Mouse (Mus musculus): ENCODE measurements around the gene Ube2l6. TPM values are rescaled to one million over a fixed set of nuclear protein-coding genes. Genes with fewer than 3 reads are reported as not detected.
"Not testable (repeated sequence)": the region's sequence is repeated elsewhere in the genome, so short reads cannot be mapped to it uniquely, and the experiment has no call there.

Gene Ube2l6
- polyA plus RNA-seq, 1 experiment from 2014 or later, result 117 TPM

- Histone ChIP-seq H3K4me1 (replicated peaks; ENCODE audit: control insufficient read depth, insufficient read depth, low read length) (no peaks in the 10 kb centered on the region; the same call in 1 of the 2 replicates), H3K27ac (ENCODE audit: low read depth, low read length) (peak overlapping the region; percentile 69; the same call in 1 of the 2 replicates), H3K4me2 (replicated peaks; ENCODE audit: low read depth) (peak overlapping the region; percentile 92), H3K36me3 (ENCODE audit: control insufficient read depth, insufficient read depth) (no peaks in the 10 kb centered on the region), H3K4me3 (ENCODE audit: low read depth, low read length) (peak overlapping the region; percentile 62), H3K27me3 (replicated peaks; ENCODE audit: control insufficient read depth, insufficient read depth, low read length) (no peaks in the 10 kb centered on the region), H3K9ac (ENCODE audit: low read depth, low read length) (peak overlapping the region; percentile 38; the same call in 1 of the 2 replicates), H3K9me3 (ENCODE audit: control insufficient read depth) (peaks cover 13% of the 10 kb centered on the region; the same call in 1 of the 2 replicates)
- ATAC-seq, result peak; percentile 31; the same call in 1 of the 2 replicates
- WGBS, result 13% methylated on average over 13 of the region's 13 CpGs
- peak; percentile 86 for TF ChIP-seq CTCF (IDR thresholded peaks at IDR 0.05; ENCODE audit: low read depth)
These were observed 665 bp upstream of the Ube2l6 start for GRCm38 (mm10) chr2:84797833-84798492.

- Histone ChIP-seq H3K9ac (ENCODE audit: low read depth, low read length) (peak overlapping the region; percentile 38), H3K27ac (ENCODE audit: low read depth, low read length) (peak overlapping the region; percentile 69), H3K4me2 (replicated peaks; ENCODE audit: low read depth) (peak overlapping the region; percentile 92), H3K4me1 (replicated peaks; ENCODE audit: control insufficient read depth, insufficient read depth, low read length) (no peaks in the 10 kb centered on the region; the same call in 1 of the 2 replicates), H3K36me3 (ENCODE audit: control insufficient read depth, insufficient read depth) (peaks cover 5% of the 10 kb centered on the region; the same call in 1 of the 2 replicates), H3K9me3 (ENCODE audit: control insufficient read depth) (peaks cover 13% of the 10 kb centered on the region; the same call in 1 of the 2 replicates), H3K27me3 (replicated peaks; ENCODE audit: control insufficient read depth, insufficient read depth, low read length) (no peaks in the 10 kb centered on the region), H3K4me3 (ENCODE audit: low read depth, low read length) (peak overlapping the region; percentile 62)
- TF ChIP-seq CTCF (IDR thresholded peaks at IDR 0.05; ENCODE audit: low read depth), result peak; percentile 85
- ATAC-seq, result peak; percentile 49
- 0% methylated on average over 14 of the region's 16 CpGs for WGBS
These were observed 473 bp downstream of the Ube2l6 start for GRCm38 (mm10) chr2:84799041-84799561.

GRCm38 (mm10) chr2:84800304-84800703 lies 1.7 kb downstream of the Ube2l6 start:
- Histone ChIP-seq H3K9me3 (ENCODE audit: control insufficient read depth) (peaks cover 4% of the 10 kb centered on the region; the same call in 1 of the 2 replicates), H3K9ac (ENCODE audit: low read depth, low read length) (no peak overlapping the region), H3K4me3 (ENCODE audit: low read depth, low read length) (no peak overlapping the region), H3K27ac (ENCODE audit: low read depth, low read length) (no peak overlapping the region), H3K36me3 (ENCODE audit: control insufficient read depth, insufficient read depth) (peaks cover 16% of the 10 kb centered on the region; the same call in 1 of the 2 replicates), H3K4me1 (replicated peaks; ENCODE audit: control insufficient read depth, insufficient read depth, low read length) (no peaks in the 10 kb centered on the region; the same call in 1 of the 2 replicates), H3K27me3 (replicated peaks; ENCODE audit: control insufficient read depth, insufficient read depth, low read length) (no peaks in the 10 kb centered on the region), H3K4me2 (replicated peaks; ENCODE audit: low read depth) (peak overlapping the region; percentile 92)
- ATAC-seq, result peak; percentile 61
- TF ChIP-seq CTCF (IDR thresholded peaks at IDR 0.05; ENCODE audit: low read depth), result no peak
- 62% methylated on average over 4 of the region's 4 CpGs for WGBS

- H3K4me3 ChIP-seq (ENCODE audit: low read depth, low read length); H3K9ac ChIP-seq (ENCODE audit: low read depth, low read length); H3K27ac ChIP-seq (ENCODE audit: low read depth, low read length); H3K27me3 ChIP-seq (replicated peaks; ENCODE audit: control insufficient read depth, insufficient read depth, low read length); H3K4me1 ChIP-seq (replicated peaks; ENCODE audit: control insufficient read depth, insufficient read depth, low read length); ATAC-seq; H3K9me3 ChIP-seq (ENCODE audit: control insufficient read depth); H3K4me2 ChIP-seq (replicated peaks; ENCODE audit: low read depth): not testable (repeated sequence)
- 64% methylated on average over 5 of the region's 5 CpGs for WGBS
- H3K36me3 ChIP-seq (ENCODE audit: control insufficient read depth, insufficient read depth), result peaks cover 21% of the 10 kb centered on the region; the same call in 1 of the 2 replicates
These were observed 2.6 kb downstream of the Ube2l6 start for GRCm38 (mm10) chr2:84801223-84801622.

- H3K4me3 ChIP-seq (ENCODE audit: low read depth, low read length), result no peak overlapping the region
These were observed 5.3 kb downstream of the Ube2l6 start for GRCm38 (mm10) chr2:84803963-84804362.

GRCm38 (mm10) chr2:84806546-84806945 lies 7.9 kb downstream of the Ube2l6 start:
- no peak for TF ChIP-seq CTCF (IDR thresholded peaks at IDR 0.05; ENCODE audit: low read depth)
- Histone ChIP-seq H3K9me3 (ENCODE audit: control insufficient read depth) (no peaks in the 10 kb centered on the region), H3K9ac (ENCODE audit: low read depth, low read length) (no peak overlapping the region), H3K27ac (ENCODE audit: low read depth, low read length) (no peak overlapping the region), H3K27me3 (replicated peaks; ENCODE audit: control insufficient read depth, insufficient read depth, low read length) (no peaks in the 10 kb centered on the region), H3K4me1 (replicated peaks; ENCODE audit: control insufficient read depth, insufficient read depth, low read length) (0 out of 2 replicates have a peak, but pooled peaks cover 6% of the 10 kb centered on the region), H3K4me2 (replicated peaks; ENCODE audit: low read depth) (no peak overlapping the region), H3K36me3 (ENCODE audit: control insufficient read depth, insufficient read depth) (peaks cover 30% of the 10 kb centered on the region; the same call in 1 of the 2 replicates), H3K4me3 (ENCODE audit: low read depth, low read length) (no peak overlapping the region)
- no peak for ATAC-seq
- 61% methylated on average over 5 of the region's 5 CpGs for WGBS

More at GRCm38 (mm10) chr2:84803963-84804362, 5.3 kb downstream of the Ube2l6 start:
- H3K27me3 ChIP-seq (replicated peaks; ENCODE audit: control insufficient read depth, insufficient read depth, low read length), result no peaks in the 10 kb centered on the region
- TF ChIP-seq CTCF (IDR thresholded peaks at IDR 0.05; ENCODE audit: low read depth), result no peak
- no peak overlapping the region for H3K9ac ChIP-seq (ENCODE audit: low read depth, low read length)
- 92% methylated on average over 7 of the region's 7 CpGs for WGBS
- no peak for ATAC-seq
- peaks cover 28% of the 10 kb centered on the region; the same call in 1 of the 2 replicates for H3K36me3 ChIP-seq (ENCODE audit: control insufficient read depth, insufficient read depth)
- no peak overlapping the region for H3K4me2 ChIP-seq (replicated peaks; ENCODE audit: low read depth)
- no peak overlapping the region for H3K27ac ChIP-seq (ENCODE audit: low read depth, low read length)
- no peaks in the 10 kb centered on the region for H3K9me3 ChIP-seq (ENCODE audit: control insufficient read depth)
- no peaks in the 10 kb centered on the region for H3K4me1 ChIP-seq (replicated peaks; ENCODE audit: control insufficient read depth, insufficient read depth, low read length)

Data from intestine, postnatal 0 days (tissue).